In genomic region chr6:140789850-140790249, GRCm38 (mm10) we compare ENCODE assay signal across 7 mouse cellular contexts.
A peak's percentile ranks its signal among the peaks of the same experiment; 100 is the strongest.
DNase-seq lines count a peak whose midpoint lies in the region; ATAC-seq and TF ChIP-seq lines count a peak whose summit lies in the region.

No protein-coding gene starts in this region.

- intact Hi-C loops in left cerebral cortex, postnatal 4 days (cut with DNase I) = no loop called here

- H3K36me3 ChIP-seq in kidney, embryonic 16.5 days (ENCODE audit: insufficient read depth, low read length) = no peaks in the 10 kb centered on the region

- no peaks in the 10 kb centered on the region for H3K9me3 ChIP-seq in kidney, embryonic 16.5 days (ENCODE audit: low read length)

- H3K4me1 ChIP-seq in kidney, embryonic 16.5 days (ENCODE audit: insufficient read depth, low read length) = peaks cover 8% of the 10 kb centered on the region; the same call in 1 of the 2 replicates

- no peak overlapping the region for H3K27ac ChIP-seq in layer of hippocampus, adult 2 months
- H3K27ac ChIP-seq in kidney, embryonic 16.5 days (ENCODE audit: low read length) = no peak overlapping the region

- 30% methylated on average over 3 of the region's 3 CpGs for WGBS in kidney, embryonic 16.5 days

- peak; percentile 75 for TF ChIP-seq CTCF in layer of hippocampus, adult 2 months (conservative IDR thresholded peaks at IDR 0.05)

- no peak overlapping the region for H3K4me3 ChIP-seq in layer of hippocampus, adult 2 months
- no peak overlapping the region for H3K4me3 ChIP-seq in kidney, embryonic 16.5 days (ENCODE audit: low read length)

- no peak overlapping the region for H3K9ac ChIP-seq in kidney, embryonic 16.5 days (replicated peaks; ENCODE audit: low read length)

- H3K27me3 ChIP-seq in kidney, embryonic 16.5 days (ENCODE audit: insufficient read depth, low read length) = no peaks in the 10 kb centered on the region

- H3K4me2 ChIP-seq in kidney, embryonic 16.5 days (replicated peaks; ENCODE audit: low read depth, low read length) = no peak overlapping the region

- DNase-seq in layer of hippocampus, adult 2 months (ENCODE audit: low spot score in 2 of 2) = no peak
- no peak for DNase-seq in layer of hippocampus, adult 9-10 months (ENCODE audit: low spot score)
- DNase-seq in ES-CJ7 (ENCODE audit: low read depth, low spot score) = peak; percentile 66
- DNase-seq in adrenal gland, postnatal 36 days = peak; percentile 14 to 20
- no peak for DNase-seq in left cerebral cortex, postnatal 4 days
- no peak for DNase-seq in left cerebral cortex, adult 11 months (ENCODE audit: low spot score)

- peak; percentile 74 for ATAC-seq in kidney, embryonic 16.5 days (ENCODE audit: low FRiP score, low TSS enrichment)

Comparison
In these comparisons a context has a peak if more than half of its experiments do, and no peak if none do; other contexts are left out.
1. DNase-seq: peak in ES-CJ7 (single experiment) and adrenal gland, postnatal 36 days (2 of 2); none in layer of hippocampus, adult 2 months (0 of 2), layer of hippocampus, adult 9-10 months (single experiment), left cerebral cortex, postnatal 4 days (single experiment) and left cerebral cortex, adult 11 months (single experiment).